Mouse (Mus musculus) lung, postnatal 36 days (tissue): ENCODE results near the gene Bnip1.

ENCODE experiments used
- DNase-seq: peaks from one replicate; pipeline ENCODE4 v3.0.0; 2022; ENCODE audit warnings: mixed read lengths

The Bnip1 gene

DNA sequence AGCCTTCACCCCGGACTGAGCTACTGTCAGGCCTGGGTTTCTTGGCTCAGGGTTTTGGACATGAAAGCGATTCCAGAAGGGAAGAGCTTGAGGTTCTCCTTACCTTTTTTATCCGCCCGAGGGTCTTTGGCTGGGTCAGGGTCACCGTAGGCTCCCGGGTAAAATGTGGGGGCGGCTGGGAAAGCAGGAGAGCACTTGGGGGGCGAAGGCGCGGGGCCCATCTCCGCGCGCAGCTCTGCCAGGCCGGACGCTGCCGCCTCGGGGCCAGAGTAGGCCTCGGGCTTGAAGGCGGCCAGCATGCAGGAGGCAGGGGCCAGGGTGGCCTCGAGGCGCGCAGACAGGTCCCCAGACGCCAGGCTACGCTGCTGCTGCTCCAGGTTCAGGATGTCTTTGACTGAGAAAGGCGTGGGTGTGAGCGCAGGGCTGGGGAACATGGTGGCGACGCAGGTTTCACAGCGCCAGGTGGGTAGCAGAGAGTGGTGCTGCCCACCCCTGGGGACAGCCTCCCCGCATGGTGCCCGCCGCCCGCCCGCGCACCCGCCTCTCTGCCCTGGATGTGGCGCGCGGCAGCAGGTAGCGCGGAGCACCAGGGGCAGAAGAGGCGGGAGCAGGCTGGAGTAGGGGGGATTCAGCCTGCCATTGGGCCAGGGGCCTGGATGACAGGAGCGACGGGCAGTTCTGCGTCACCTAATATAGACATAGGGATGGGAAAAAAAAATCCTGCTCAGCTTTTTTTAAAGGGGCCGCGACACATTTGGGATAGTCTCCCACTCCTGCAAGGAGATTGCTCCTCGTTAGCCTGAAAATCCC is 60.3 kb downstream of the Bnip1 start:
- DNase-seq = no peak

DNA sequence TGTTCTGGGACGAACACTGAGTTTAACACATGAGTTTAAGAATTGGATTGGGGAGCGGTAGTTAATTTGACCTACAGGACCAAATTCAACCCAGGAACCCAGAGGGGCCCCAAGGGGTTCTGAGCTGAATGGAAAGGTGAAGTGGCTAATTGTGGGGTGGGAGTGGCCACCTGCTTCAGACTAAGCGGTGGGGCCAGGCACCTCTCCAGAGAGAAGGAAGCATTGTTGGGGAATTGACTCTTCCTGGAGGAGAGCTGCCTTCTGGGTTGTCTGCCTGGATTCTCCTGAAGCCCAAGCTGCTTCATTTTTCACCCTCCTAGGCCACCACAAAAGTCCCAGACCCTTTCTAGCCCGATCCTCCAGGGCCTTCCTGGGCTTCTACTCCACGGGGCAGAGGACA is 61.1 kb downstream of the Bnip1 start:
- no peak for DNase-seq
